Mouse (Mus musculus): Measurements from ENCODE around the gene Ubr7.
A peak's percentile ranks its signal among the peaks of the same experiment; 100 is the strongest.

Ubr7 gene

DNA sequence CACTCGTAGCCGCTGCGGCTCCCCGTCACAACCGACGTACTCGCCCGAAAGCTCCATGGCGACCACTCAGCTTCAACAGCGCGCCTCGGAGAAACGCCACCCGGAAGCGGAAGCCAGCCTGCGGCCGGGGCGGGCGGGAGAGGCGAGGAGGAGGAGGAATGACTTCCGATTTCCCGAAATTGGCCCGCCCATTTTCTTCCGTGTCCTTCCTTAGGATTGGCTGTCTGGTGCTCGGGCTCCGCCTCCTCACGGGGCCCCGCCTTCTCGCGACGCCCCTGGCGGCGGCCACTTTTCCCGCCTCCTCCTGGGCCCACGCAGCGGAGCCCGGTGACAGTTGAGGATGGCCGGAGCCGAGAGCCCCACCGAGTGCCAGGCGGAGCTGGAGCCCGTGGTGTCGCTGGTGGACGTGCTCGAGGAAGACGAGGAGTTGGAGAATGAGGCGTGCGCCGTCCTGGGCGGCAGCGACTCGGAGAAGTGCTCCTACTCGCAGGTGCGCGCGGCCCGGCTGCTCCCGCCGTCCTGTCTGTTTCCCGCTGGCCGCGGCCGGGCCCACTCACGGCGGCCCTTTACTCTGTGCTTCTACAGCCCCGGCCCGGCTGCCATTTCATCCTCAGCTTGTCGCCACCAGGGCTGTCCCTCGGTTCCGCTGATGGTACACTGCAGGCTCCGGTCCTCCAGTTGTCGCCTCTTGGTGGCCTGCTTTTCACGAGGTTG is at the start of gene Ubr7, which contains the start of the genes Gm28051 and Gon7:
Gene Ubr7 (plus strand): TSS at position 279 of the 714 bp plus-strand sequence.
Gene Gm28051 (minus strand): TSS at position 77 of the 714 bp plus-strand sequence.
Gene Gon7 (minus strand): TSS at position 115 of the 714 bp plus-strand sequence.
- DNase-seq (ENCODE audit: extremely low read depth, insufficient read length, low spot score): peak; percentile 96

DNA sequence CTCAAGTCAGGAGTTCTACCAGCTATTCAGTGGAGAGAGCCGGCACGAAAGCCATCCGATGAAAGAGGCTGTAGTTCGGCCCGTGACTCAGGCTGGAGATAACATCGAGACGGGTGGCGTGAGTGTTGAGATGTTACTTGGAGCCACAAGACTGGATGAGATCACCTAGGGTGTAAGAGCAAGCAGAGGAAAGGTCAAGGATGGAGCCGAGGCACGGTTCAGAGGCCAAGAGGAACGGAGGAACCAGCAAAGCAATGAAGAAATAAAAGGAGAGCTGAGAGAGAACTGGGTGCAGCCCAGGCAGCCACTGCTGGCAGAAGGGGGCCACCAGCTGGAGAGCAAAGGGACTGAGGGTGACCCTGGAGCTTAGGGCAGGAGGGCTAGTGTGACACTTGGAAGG is 49.5 kb upstream of the Ubr7 start:
- peak; percentile 51 for DNase-seq (ENCODE audit: extremely low read depth, insufficient read length, low spot score)

DNA sequence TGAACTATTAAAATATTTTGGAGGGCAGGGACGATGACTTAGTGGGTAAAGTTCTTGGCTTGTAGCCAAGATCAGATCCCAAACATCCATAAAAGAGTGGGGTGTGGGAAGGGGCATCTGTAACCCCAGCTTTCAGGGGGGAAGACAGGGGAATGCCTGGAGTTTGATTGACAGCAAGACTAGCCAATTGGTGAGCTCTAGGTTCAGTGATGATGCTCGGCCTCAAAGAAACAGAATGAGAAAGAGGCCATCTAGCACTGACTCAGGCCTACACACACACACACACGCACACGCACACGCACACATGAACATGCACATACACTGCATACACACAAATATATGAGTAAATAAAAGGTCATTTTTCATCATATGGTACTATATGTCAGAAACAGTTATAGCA is 47.9 kb upstream of the Ubr7 start:
- DNase-seq (ENCODE audit: extremely low read depth, insufficient read length, low spot score): no peak

DNA sequence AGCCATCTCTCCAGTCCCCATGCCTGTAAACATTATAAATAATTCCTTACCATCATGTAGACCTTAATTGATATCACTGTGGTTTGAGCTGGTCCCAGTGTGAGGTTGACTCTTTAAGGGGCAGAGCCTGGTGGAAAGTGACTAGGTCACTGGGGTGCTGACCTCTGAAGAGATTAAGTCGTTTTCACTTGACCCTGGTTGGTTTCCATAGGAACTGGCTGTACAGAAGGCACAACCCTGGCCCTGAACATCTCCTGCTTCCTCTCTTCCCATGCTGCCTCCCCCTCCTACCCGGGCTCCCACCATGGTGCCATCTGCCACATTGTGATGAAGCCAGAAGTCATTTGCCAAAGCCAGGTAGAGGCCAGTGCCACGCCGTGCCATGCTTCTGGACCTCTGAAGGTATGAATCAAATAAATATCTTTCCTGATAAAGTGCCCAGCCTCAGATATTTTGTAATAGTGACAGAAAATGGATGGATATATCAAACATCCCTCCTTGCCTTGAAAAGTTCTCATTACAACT is 46.9 kb upstream of the Ubr7 start:
- DNase-seq (ENCODE audit: extremely low read depth, insufficient read length, low spot score): no peak

DNA sequence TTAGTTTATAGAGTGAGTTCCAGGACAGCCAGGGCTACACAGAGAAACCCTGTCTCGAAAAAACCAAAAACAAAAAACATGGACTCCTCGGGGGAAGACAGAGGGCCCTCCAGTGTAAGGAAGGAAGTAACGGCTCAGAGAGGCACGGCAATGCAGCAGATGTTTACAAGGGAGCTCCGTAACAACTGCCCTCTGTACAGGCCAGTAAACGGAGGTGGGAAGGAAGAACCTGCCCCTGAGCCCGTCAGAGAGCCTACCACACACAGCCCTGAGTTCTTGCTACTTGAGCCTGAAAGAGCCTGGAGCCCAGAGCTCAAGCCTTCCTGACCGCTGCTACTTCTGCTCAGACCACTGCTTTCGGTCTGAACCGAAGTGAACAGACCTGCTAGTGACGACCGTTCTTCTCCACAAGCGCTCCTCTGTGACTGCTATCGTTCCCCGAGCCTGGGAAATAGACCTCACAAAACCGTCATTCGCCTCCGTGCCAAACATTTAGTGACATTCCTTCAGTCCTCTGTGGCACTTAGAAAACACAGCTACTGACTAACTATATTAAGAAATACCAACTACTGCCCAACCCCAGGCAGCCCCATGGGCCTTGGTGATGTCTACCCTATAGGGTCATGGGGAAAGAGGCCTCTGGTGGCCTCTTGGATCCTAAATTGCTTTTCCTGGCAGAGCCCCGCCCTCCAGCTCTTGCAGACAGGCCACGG is 44.5 kb upstream of the Ubr7 start:
- DNase-seq (ENCODE audit: extremely low read depth, insufficient read length, low spot score): no peak

DNA sequence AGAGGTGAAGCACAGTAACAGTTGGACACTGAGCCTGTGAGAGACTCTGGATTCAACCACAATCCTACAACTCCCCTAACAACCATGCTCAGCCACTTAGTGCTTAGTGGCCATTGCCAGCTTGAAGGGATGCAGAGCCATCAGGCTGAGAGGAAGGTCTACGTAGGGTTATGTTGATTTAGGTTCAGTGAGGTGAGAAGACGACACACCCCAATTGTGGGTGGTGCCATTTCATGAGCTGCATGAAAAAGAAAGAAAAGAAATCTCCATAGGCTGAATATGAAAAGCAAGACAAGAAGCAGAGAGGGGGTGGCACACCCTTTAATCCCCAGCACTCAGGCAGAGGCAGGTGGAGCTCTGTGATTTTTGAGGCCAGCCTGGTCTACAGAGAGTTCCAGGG is 43.7 kb upstream of the Ubr7 start:
- no peak for DNase-seq (ENCODE audit: extremely low read depth, insufficient read length, low spot score)

DNA sequence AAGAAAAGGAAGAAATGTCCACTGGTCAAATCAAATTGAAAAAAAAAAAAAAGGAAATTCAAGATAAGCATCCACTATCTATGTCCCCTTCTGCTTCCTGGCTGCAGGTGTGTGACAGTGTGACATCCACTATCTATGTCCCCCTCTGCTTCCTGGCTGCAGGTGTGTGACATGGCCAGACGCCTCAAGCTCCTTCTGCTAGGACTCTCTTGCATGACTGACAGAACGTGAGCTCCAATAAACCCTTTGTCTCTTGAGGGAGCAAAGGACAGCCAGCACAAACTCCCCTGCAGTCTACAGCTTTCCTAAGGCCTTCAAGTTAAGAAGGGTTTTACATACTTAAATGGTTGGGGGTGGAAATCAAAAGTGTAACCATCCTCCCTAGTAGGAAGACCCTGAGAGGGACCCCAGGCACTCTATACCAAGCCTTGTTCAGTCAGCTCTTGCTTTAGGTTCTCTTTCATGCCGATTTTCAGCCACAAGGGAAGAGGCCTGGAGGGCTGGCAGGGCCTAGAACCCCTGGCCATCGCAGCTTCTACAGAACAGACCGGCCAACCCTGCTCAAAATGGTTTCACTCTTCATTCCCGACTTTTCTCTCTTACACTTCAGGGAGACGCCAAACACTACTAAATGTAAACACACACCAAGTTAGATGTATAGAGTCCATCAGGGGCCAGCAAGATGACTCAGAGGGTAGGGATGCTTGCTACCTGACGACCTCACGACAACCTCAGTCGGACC is 42.9 kb upstream of the Ubr7 start:
- no peak for DNase-seq (ENCODE audit: extremely low read depth, insufficient read length, low spot score)

DNA sequence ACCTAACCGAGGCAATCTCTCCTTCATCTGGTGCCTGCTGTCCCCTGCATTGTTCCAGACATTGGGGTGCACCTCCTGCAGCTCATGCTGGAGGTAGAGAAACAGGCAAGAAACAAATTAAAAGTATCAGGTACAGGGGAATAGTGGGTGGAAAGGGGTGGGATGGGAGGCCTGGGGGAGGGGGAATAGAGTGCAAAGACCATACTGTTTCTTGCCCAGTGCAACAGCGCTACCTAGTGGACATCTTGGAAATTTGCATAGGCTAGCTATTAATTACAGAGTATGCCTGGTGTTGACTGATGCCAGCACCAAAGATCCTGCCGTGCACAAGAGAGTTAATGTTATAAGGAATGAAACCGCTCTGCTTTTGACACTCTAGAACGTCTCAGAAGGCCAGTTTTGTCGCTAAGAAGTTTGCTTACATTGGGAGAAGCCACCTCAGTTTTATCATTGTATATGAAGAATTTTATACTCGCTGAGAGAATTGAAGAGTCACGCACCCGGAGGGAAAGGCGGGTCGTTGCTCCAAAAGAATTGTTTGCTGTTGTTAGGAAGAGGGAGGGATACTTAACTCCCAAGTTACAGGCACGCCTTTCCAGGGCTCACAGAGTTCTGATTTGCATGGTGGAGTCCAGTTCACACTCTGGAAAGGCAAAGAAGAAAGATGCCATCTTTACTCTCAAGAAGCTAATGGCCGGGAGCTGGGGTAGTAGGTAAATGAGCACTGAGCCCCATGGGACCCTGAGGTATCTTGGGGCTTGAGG is 38.0 kb upstream of the Ubr7 start:
- no peak for DNase-seq (ENCODE audit: extremely low read depth, insufficient read length, low spot score)

DNA sequence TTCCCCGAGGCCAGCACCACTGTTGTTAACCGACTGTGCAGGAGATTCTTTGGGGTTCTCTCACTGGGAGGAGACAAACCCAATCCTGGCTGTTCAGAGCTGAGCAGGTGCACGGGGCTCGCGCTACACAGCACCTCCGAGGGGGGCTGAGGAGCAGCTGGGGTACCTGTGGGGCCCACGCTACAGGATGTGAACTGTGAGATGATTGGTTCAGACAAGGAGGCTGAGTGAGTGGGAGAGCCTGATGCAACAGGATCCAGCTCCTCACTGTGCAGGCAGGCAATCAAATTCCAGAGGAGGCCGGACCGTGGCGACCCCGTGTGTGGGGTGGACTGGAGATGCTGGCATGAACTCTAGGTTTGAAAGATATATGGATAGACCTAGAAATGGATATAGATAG is 35.3 kb upstream of the Ubr7 start:
- no peak for DNase-seq (ENCODE audit: extremely low read depth, insufficient read length, low spot score)

DNA sequence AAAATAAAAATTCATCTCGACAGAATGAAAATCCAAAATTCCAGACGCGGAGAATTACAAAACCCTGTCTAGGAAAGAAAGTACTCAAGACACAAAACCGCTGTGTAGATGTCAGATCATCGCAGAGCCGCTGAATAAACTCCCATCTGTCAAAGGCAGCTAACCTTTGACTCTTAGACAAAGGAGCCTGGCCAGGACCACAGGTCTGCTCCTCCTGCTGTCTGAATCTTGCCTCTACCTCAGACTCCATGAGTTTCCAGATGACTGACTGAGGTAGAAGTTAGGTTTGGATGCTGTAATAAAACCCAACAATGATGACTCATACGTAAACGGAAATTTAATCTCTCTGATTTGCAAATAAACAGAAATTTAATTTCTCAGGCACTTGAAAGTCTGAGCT is 34.8 kb upstream of the Ubr7 start:
- no peak for DNase-seq (ENCODE audit: extremely low read depth, insufficient read length, low spot score)

DNA sequence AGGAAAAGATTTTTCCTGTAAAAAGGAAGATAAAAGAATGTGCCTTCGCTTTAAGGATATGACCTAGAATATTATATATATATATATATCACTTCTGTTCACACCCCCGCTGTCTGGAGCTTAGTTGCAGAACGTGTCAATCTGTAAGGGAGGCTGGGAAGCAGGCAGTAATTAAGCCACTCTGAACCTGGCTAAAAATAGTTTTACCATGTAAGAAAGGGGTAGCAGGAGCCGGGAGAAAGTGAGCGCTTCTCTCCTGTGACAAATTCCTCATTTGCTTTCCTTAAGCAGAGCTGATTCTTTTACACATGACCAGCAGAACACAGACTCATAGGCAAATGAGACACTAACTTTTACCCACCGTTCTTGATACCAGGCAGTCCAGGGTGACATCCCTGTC is 33.9 kb upstream of the Ubr7 start:
- DNase-seq (ENCODE audit: extremely low read depth, insufficient read length, low spot score): no peak

DNA sequence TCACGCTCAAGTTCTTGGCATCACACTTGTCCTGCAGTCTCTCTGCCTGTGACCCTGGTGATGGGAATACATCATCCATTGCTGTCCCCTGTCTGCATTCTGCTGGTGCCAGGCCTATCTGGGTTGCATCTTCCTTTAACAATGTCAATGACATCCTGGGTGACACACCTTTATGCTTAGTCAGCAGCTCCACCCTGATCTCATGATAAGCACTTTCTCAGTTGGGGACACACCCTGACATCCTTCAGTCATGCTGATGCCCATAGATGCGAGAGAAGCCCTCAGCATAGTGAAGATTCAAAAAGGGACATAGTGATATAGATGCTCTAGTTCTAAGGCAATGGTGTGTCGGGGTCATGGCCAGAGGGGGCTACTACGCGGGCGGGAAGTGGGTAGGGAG is 32.6 kb upstream of the Ubr7 start:
- no peak for DNase-seq (ENCODE audit: extremely low read depth, insufficient read length, low spot score)

DNA sequence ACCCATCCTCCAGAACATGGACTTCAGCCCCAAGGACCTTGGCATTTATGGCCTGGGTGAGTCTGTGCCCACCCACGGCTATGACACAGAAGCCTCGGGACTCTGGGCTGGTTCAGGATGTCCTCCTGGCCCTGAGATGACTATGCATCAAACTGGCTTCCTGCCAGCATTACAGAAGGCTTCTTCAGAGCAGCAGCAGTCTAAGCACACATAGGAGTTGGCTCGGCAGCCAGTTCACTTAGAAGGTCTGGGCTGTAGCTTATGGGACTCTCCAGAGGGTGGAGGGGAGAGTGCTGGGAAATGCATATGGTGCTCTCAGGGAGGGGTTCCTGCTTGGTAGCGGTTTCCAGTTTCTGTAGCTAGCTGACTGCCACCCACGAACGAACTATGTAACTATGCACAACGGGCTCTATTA is 32.0 kb upstream of the Ubr7 start:
- DNase-seq (ENCODE audit: extremely low read depth, insufficient read length, low spot score): no peak

DNA sequence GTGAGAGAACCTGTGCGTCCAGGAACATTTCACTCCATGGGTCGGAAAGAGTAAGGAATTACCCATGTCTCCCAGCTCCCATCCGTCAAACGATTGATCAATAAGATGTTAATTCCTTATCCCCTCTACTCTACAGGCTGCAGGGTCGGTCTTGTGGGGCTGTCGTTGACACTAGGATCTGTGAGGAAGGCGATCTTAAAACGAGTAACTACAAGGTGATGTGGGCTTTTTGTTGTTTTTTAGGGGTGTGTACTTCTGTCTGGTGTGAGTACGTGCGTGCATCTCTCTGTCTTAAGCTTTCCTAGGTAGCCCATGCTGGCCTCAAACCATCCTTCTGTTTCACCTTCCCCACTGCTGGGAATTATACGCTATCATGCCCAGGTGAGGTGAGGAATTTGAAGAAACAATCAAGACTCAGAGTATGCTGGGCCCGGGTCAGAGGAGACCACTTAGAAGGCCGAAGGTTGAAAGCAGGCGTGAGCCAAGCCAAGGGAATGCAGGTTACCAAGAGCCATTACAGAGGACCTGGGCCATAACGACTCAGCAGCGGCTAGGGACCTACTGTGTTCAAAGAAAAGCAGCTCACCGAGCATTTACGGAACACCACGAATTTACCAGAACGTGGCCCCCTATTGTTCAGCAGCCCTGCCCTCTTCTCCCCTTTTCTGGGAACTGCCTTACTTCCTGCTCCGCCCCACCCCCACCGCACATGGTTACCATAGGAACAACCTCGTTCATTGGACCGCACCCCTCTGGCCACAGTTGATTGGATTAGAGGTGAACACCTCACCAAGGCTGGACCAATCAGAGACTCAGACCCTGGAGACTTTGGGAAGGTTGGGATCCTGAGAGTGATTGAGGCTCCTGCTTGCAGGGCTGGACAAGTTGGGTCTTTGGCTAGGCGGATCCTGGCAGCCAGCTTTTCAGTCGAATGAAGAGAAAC is 27.6 kb upstream of the Ubr7 start:
- DNase-seq (ENCODE audit: extremely low read depth, insufficient read length, low spot score): no peak

DNA sequence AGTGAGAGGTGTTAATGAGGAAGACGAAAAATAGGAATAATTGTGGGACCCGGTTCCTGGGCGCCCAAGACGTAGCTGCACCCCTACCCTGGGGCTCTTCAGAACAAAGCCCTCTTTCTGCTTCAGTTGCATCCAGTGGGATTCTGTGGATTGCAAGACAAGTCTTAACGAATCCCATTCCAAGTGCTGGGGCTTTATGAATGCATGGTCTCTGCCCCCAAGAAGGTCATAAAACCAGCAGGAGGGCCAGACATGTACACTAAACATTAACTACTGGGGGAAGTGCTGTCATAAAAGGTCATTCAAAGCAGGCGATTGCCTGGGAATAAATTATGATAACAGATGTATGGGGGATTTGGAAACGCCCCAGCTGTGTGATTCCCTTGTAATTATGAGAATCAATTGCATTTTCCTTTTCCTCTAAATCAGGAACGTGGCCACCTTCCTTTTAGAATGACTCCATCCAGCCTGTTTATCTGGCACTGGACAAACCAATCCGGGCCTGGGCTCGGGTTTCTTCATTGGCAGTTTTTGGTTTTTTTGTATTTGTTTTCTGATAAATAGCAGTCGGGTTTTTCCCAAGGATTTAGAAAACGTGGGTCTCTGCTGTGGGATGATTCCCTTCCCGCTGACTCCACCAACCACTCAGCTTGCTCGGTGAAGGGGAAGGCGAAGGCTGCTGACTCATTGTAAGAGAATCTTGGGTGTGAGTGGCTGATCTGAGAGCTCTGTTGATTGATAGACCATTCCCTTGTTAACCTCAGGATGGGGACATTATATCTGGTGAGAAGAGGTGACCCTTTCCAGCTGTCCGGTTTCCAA is 26.8 kb upstream of the Ubr7 start:
- peak; percentile 33 for DNase-seq (ENCODE audit: extremely low read depth, insufficient read length, low spot score)

DNA sequence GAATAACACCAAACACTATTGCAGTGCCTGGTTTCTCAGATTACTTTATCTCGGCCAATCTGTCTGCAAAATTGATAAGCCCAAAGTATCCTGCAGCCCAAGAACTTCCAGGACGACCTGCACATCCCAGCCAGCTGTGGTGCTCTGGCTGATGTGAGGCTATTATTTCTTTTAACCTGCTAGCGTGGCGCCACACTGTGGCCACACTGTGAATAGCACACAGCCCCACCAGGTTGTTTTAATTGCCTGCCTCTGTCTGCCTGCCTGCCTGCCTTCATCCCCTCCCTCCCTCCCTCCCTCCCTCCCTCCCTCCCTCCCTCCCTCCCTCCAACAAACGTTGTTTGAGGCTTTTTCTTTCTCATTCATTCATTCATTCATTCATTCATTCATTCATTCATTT is 24.4 kb upstream of the Ubr7 start:
- peak; percentile 27 for DNase-seq (ENCODE audit: extremely low read depth, insufficient read length, low spot score)

DNA sequence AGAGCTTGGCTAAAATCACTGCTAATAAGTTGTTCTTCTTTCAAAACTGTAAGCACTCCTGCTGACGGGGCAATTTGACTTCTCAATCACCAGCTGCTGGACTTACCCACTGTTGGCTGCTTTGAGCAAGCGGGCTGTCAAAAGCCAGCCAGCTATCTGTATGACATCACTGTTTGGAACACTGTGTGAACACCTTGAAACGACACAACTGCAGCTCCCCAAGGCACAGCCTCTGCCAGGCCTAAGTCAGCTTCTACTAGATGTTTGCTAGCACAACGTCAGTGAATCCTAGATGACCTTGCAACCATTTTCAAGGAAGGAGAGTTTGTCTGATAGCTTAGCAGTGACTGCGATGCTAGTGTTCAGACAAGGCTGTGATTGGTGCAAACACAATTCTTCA is 18.7 kb upstream of the Ubr7 start:
- DNase-seq (ENCODE audit: extremely low read depth, insufficient read length, low spot score): no peak

DNA sequence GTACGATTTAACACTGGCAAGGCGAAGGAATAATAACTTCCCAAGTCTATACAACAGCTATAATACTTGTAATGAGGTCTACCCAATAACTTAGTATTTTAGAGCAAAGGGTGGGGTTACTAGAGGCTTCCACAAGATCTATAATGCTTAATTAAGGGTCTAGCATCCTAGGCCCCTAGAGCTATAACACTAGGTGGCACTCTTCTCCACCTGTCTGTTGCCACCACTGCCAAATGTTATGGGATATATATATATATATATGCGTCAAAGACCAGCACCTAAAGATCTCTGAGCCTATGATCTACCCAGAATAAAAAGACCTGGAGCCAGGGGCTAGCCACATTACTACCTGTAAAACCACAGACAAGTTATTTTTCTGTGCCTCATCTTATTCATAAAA is 17.5 kb upstream of the Ubr7 start:
- DNase-seq (ENCODE audit: extremely low read depth, insufficient read length, low spot score): no peak

DNA sequence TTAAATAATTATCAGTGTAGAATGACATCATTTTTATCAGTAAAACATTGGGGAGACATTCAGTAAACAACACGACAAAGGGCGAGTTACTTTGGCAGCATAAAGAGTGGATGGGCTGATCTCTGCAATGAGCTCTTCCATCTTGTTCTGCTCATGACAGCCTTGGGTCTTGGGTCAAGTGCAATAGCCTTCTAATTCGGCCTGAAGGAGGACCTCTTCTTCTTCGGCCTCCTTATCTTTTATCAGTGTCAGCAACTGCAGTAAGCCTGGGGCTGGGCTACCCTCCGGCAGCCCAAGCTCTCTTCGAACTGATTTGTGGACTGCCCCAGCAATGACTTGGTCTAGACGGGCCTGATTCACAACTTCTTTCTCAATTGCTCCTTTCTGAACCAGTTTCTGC is 15.7 kb upstream of the Ubr7 start:
- DNase-seq (ENCODE audit: extremely low read depth, insufficient read length, low spot score): no peak
